Mouse (Mus musculus) heart, postnatal 10 days (tissue): ENCODE data around the gene Robo2. TPM values are rescaled to one million over a fixed set of nuclear protein-coding genes. Genes with fewer than 3 reads are reported as not detected.
A peak's percentile ranks its signal among the peaks of the same experiment; 100 is the strongest.
"Not testable (repeated sequence)": the region's sequence is repeated elsewhere in the genome, so short reads cannot be mapped to it uniquely, and the experiment has no call there.

ENCODE experiments used
- DNase-seq, 2 experiments: peaks; one replicate each; pipeline ENCODE4 v3.0.0; 2021
- intact Hi-C: fragments of 180-260 bp; cut with DNase I; formaldehyde crosslinking; loops from one replicate; pipeline ENCODE4 v1.15.1; 2025
- total RNA-seq, 2 experiments: library from RNA; stranded (reverse); gene quantifications; 2 replicates each; pipeline ENCODE4 v1.2.3; 2021

Gene Robo2
- total RNA-seq, 2 experiments from 2014 or later: 3.7 to 4.7 TPM

DNA sequence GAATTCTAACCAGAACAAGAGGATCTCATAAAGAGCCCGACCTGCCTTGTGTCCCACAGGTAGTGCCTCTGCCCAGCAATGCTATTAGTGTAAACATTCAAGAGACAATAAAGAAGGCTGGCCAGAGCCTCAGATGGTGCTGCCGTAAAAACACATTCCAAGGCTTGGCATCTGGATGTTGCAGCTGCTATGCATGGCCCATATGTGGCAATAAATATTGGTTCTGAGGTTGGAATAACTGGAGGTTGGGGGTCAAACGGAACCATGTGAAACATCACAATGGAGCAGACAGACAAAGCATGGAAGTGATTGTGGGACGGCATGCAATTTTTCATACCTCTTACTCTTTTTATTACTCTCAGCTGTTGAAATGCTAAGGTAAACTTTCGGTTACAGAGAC is 189.1 kb downstream of the Robo2 start:
- intact Hi-C loops: no loop called here
- DNase-seq: no peak

DNA sequence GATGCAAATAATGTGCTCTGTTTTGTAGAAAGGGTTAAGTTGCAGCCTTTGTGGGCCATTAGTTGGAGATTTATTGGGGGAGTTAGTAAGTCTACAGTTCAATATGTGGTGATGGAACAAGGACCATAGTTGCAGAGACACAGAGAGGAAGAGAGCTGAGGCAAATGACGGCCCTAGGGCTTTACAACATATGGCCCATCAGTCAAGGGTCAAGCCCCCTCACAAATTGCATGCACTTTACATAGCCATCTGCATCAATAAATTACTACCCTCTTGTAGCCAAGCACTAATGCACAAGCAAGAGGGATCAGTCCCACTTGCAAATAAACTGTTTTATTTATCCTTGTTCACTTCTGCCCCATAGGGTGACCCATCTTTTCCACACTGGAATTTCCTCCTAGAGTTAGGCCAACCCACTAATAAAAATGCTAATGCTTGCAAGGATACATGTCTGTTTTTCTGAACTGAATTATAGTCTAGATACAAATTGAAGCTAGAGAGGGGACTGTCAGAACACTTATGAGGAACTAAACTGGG is 194.7 kb downstream of the Robo2 start:
- DNase-seq: no peak
- intact Hi-C loops: no loop called here

DNA sequence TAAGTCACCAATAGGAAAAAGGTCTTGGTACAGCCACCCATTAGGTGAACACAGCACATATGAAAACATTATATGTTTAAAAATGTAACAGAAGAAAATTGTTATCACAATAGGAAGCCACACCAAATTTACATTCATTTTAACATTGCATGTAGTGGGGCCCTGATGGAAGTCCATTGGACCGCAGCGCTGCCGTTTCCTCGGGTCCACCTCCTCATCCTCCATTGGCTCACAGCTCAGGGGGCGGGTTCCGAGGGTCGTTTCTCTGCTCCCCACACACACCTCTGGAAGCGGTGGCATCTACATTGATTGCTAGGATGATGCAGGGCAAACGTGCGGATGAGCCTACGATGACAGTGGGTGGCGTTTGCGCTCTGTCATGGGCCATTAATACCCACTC is 195.8 kb downstream of the Robo2 start:
- DNase-seq: no peak
- intact Hi-C loops: no loop called here

DNA sequence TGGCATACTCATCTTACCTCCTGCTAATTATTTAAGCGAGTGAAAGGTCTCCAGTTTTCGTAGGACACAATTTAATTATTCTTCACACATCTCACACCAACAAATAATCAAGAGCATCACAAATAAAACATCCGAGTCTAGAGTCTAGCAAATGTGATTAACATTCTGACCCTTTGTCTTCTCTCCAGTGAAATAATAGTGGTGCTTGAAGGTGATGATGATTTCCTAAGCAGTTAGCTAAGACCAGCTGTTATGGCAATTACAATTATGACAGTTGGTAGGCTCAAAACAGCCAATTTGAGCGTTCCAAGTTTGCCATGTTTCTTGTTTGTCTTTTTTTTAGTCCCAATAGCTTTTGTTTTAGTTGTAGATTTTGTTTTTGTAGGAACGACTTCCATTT is 210.9 kb downstream of the Robo2 start:
- intact Hi-C loops: no loop called here
- DNase-seq: no peak

DNA sequence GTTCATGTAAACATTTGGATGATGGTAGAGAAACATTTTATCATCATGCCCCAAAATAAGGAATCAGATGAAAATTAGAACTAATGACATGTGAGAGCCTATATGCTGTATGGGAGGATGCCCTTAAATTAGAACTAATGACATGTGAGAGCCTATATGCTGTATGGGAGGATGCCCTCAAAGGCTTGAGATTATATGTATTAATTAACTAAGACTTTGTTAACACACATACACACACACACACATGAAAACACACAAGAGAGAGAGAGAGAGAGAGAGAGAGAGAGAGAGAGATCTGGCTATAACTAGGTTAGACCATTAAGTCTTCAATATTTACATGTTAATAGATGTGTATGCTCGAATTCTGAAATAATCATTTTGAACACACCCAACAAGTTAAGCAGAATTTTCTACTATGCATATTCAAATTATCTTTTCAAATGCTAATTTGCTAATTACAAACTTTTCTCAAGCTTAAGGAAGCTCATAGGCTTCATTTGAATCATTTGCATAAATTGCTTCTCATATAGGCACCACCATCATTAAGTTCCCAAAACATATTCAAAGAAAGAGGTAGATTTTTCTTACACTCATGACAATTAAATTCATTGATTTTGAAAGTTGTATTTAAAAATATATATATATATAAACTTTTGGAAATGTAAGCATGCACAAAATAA is 211.5 kb downstream of the Robo2 start:
- intact Hi-C loops: no loop called here
- DNase-seq: no peak

DNA sequence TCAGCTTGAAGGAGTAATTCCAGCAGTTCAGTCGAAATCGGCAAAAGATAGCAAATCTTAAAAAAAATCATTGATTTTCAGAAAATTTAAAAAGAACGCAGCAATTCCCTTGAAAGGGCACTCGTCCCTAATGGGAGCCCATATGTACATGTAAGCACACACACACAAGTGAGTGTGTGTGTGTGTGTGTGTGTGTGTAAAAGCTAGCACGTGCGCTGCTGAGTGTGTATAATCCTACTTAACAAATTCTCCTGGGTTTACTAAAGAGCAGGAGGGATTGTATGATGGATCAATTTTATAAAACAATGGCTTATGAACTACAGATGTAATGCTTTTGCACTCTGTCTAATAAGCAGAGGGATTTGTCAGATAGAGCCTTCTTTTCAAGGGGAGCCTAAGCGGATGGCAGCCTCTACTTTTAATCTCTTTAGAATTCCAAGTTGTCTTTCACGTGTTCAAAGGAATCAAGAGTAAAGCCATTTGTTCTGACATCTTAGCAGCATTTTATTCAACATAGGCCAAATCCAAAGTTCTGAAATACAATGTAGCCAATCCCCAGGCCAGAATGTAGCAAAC is 218.6 kb downstream of the Robo2 start:
- DNase-seq: no peak
- intact Hi-C loops: no loop called here

DNA sequence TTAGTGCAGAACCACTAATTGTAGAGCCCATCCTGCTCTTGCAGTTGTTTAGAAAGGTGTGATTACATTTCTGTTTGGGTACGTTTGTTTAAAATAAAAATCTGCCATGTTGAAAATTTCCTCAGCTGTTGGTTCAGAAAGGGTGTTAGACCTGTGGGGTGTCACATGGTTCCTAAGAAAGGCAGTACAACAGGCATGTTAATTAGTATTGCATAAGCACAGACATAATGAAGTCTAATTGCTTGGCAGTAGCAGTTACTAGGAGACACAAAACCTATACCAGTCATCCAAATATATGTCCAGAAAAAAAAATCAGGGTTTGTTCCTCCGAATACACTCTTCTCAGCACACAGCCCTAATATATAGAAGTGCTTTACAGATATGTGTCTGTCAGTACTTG is 220.0 kb downstream of the Robo2 start:
- no peak for DNase-seq
- intact Hi-C loops: no loop called here

DNA sequence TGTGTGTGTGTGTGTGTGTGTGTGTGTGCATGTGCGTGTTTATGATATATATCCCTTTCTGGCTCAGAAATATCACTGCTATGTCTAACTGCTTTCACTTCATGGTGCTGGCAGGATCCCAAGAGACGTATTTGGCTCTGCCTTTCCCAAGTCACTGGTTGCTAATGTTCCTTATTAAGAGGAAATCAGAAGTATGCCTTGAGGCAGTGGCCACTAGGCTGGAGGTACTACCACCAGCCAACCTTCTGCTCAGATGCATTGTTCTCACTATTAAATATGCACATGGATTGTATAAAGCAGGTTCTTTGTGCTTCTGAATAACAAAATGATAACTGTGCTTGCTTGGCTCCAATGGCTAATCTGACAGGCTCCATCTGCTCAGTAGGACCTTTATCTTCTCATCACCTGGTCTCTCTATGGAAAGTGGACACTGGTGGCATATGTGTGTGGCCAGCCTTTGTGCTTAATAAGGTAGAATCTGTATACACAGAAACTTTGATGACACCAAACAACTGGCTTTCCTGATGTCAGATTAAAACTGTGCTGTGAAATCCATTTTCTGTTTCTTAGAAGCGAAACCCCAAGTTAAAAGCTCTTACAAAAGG is 229.0 kb downstream of the Robo2 start:
- peak in 1 of 2 experiments; percentile 6 for DNase-seq
- intact Hi-C loops: no loop called here

DNA sequence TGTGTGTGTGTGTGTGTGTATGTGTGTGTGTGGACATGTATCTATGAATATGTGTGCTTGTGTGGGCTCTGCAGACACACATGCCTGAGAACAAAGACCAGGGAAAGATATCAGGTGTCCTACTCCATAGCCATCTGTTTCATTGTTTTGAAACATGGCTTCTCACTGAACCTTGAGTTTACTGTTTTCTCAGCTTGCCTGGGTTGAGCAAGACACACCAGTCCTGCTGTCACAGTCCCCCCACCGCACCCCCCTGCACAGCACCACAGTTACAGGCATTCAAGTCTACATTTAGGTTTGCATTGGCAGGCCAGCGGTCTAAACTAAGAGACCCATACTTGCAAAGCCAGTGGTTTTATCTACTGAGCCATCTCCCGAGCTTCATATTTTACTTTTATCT is 239.0 kb downstream of the Robo2 start:
- no peak for DNase-seq
- intact Hi-C loops: no loop called here

DNA sequence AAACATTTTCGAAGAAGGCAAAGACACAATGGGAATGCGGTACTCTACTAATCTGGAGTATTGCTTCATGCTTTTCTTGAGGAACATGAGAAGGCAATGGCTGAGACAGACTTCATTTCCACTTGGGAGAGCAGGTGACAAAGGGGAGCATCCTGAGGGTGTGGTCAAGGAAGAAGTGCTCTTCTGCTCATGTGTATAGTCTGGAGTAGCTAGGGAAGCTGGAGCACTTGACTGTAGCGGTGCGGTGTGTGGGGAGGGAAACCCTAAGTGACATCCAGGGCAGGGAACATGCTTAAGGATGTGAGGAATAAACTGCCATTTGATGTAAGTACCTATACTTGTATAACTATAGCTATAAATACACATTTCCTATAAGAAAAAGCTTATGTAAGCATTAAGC is 242.0 kb downstream of the Robo2 start:
- intact Hi-C loops: no loop called here

DNA sequence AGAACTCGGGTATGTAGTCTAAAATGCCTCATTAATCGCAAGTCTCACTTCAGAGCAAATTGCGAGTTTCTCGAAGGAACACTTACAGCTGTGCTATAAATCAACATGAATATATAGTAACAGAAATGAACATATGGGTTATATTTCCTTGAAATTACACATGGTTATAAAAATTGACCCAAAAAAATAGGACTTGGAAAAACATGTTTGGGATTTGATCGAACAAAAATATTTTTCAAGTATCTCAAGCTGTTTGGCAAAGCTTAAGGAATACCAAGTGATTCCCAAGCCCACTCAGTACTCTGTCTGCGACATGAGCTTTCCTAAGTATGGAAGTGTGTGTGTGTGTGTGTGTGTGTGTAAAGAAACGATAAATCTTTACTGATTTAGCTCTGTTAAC is 242.5 kb downstream of the Robo2 start:
- DNase-seq: no peak
- intact Hi-C loops: no loop called here

More for the DNA sequence above, 242.0 kb downstream of the Robo2 start:
- no peak for DNase-seq

DNA sequence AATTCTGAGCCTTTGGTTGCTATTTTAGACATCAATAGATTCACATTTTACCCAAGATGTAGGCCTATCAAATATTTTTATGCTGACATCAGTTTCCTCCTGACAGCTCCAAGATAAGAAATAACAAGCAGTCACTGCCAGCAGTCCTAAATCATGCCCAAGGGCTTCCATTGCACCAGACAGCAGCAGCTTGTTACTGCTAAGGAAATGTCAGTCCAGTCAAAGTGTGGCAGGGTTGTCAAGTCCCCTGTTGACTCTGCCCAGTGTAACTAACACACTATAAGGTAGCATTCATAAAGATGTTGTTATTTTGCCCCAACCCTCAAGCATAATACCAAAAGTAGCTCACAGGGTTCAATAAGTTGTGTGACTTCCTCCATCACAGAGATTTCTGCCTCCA is 243.8 kb downstream of the Robo2 start:
- DNase-seq: no peak
- intact Hi-C loops: no loop called here

DNA sequence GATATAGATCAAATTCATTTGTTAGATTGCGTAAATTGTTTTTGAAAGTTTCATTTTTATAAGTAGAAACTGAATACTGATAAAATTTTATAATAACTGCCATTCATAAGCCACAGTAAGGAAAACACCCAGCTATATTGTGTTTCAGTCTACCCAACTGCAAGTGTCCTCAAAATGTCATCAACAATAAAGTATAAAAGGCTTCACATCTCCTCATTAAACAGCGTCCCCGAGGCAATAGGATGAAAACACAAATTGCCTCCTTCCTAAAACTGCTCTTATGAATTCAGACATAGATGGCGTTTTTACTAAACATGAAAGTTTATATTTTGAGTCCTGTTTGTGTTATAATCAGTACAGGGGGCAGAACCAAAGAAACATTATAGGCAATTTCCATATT is 249.6 kb downstream of the Robo2 start:
- intact Hi-C loops: no loop called here
- no peak for DNase-seq

DNA sequence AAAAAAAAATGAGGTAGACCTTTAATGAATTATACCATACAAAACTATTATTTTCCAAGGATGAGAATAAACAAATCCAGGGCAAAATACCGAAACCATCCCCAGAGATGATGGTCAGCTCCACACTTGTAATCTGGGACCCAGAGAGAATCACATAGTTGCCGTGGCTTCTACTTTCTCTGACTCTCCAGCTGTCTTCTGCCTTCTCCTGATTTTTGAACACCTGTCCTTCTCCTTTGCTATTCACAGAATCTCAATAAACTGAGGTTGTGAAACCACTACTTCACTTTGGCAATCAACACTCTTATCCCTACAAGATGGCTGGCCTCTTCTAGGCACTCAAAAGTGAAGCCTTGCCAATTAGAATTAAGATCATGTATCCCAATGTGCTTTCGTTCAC is 252.4 kb downstream of the Robo2 start:
- intact Hi-C loops: no loop called here
- no peak for DNase-seq

DNA sequence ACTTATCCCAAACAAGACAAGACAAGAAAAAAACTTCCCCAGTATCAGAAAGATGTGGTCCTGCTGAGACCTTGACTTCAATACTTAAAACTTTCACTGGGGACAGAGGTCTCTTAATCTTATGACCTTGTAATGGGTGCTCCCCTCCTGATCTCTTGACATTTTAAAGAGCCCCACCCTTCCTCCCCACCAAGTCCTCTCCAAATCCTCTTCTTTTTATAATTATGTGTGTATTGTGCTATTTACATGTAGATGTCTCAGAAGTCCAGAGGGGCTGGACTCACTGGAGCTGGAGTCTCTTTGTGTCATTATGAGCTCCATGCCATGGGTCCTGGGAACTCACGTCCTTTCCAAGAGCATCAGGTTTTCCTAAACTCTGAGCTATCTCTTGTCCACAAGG is 275.4 kb downstream of the Robo2 start:
- intact Hi-C loops: no loop called here

DNA sequence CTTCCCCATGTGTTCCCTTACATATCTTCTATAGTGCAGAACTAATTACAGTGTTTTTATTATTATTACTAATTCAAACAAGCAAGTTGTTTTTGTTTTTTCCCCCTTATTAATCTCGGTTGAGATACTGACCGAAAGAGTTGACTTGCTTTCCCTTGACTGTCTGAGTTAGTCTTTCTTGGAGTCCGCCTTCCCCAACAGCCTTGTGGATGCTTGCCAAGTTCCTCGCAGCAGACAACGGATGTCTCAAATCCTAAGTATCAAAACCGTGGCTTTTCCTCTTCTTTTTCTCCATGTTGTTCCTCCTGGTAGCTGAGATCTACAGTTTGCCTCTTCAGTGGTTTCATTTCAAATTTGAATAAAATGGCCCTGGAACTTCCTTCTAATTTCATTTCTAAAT is 278.8 kb downstream of the Robo2 start:
- DNase-seq: peak; percentile 25 to 27
- intact Hi-C loops: no loop called here

More for the DNA sequence above, 275.4 kb downstream of the Robo2 start:
- no peak for DNase-seq

DNA sequence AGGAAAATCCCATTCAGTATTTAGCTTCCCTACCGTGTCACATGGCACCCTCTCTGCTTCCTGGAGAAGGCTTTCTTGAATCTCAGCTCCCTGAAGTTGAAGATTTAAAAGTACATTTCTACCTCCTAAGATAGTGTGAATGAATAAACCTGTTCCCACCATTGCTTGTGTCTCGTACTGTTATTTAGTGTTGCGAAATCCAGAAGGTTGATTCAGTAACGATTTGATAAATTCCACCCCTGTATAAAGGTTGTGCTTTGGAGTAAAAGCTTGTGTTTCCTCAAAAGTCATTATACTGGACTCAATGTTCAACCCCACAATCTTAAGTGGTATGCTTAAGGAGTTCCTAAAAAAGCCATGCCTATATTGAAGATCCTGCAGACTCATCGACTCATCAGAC is 280.3 kb downstream of the Robo2 start:
- intact Hi-C loops: no loop called here
- no peak for DNase-seq

DNA sequence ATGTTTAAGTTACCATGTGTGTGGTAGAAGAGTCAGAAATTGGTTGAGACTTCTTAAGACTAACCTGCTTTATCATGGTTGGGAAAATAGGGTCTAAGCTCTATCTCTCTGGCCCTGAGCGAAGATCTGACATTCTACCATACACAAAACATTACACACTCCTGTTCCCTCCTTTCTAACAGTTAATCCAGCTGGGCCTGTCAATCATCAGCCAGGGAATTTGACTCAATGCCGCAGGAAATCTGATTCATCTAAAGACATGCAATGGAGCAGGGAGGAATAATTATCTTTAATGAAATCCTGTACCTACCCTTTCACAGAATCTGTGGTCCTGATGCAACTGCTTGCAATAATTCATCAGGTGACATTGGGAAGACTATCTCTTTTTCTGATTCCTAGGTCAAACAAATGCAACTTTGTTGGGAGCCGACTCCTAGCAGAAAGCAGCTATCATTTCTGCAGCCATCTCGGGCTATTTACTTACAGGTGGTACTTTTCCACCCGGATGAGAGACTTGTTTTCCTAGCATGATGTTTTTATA is 283.1 kb downstream of the Robo2 start:
- intact Hi-C loops: no loop called here
- DNase-seq: no peak

DNA sequence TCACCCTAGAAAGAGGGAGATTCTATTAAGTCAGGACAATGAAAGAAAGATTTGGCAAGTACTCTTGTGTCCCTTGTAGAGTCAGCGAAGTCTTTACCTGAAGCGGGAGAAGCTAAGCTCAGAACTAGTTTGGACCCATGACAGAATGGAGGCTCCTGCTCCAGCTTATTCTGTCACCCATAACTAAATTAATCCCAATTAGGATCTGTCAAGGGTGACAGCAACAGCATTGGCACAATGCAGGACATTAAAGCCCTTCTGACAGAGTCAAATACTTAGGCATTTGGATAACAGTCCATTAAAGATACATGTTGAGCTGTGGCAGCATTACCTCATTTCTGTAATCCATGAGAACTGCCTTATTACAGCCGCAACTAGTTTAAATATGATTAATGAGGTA is 298.5 kb downstream of the Robo2 start:
- intact Hi-C loops: no loop called here
- no peak for DNase-seq

DNA sequence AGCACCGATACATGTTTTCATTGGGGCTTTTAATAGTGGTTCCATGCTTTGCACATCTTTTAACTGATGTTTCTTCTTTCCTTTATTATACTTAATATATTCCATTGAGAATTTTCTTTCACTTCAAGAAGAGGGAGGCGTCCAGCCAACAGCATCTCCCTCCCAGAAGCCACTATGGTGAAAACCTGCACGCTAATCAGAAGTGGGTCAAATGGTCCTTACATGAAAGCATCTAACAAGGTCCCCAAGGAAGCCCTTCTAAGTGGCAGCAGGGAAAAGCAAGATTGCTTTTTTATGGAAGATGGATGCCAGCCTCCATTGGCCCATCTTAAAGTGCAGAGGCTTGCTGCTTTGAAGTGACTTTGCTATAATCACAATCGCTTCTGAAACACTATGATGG is 300.5 kb downstream of the Robo2 start:
- no peak for DNase-seq
- intact Hi-C loops: no loop called here

DNA sequence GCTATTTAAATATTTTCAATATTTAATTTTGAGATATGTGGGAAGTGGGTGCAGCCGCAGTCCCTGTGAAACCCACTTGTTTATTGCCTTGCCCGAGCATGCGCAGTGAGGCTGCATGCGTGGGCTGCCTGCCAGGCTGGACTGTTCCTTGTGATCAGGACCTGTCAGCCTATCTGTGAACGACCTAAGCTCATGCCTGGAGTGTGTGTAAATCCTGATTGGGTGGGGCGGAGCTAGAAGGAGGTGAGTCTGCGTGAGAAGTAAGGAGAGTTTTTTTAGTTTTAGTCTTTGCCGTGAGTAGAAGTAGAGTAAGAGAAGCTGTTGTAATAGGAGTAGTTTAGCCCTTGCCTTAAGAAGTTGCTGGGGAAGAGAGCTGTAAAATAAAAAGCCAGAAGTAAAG is 307.2 kb downstream of the Robo2 start:
- peak; percentile 4 for DNase-seq
- intact Hi-C loops: not testable (repeated sequence)
